Mouse (Mus musculus): ENCODE measurements at regions not wholly inside any gene's neighbourhood (a gene's known extent, or its start where the extent isn't known, plus 50 kb on each side); places are given as distances from the start of the nearest gene placed in this dataset.
"Not testable (repeated sequence)": the region's sequence is repeated elsewhere in the genome, so short reads cannot be mapped to it uniquely, and the experiment has no call there.

- intact Hi-C loops (cut with DNase I) = loop anchor here (10.0 kb wide), 1 partner anchor 290 kb away; no protein-coding TSS in a partner anchor
- DNase-seq (ENCODE audit: low spot score in 2 of 2) = not testable (repeated sequence)
These were observed 116.8 kb upstream of the Cdk6 start for GRCm38 (mm10) chr5:3224392-3225054.

GRCm38 (mm10) chr5:3225358-3225757 lies 115.9 kb upstream of the Cdk6 start:
- DNase-seq (ENCODE audit: low spot score in 2 of 2) = not testable (repeated sequence)
- intact Hi-C loops (cut with DNase I) = loop anchor here (10.0 kb wide), 1 partner anchor 289 kb away; no protein-coding TSS in a partner anchor

- DNase-seq (ENCODE audit: low spot score in 2 of 2); intact Hi-C loops (cut with DNase I): not testable (repeated sequence)
These were observed 97.2 kb upstream of the Cdk6 start for GRCm38 (mm10) chr5:3244067-3244466.

GRCm38 (mm10) chr5:3247333-3247732 lies 94.0 kb upstream of the Cdk6 start:
- intact Hi-C loops (cut with DNase I) = no loop called here

GRCm38 (mm10) chr5:3250273-3250672 lies 91.0 kb upstream of the Cdk6 start:
- no peak for DNase-seq (ENCODE audit: low spot score in 2 of 2)
- intact Hi-C loops (cut with DNase I) = no loop called here

More at GRCm38 (mm10) chr5:3247333-3247732, 94.0 kb upstream of the Cdk6 start:
- no peak for DNase-seq (ENCODE audit: low spot score in 2 of 2)

- intact Hi-C loops (cut with DNase I) = no loop called here
These were observed 81.0 kb upstream of the Cdk6 start for GRCm38 (mm10) chr5:3260289-3260688.

GRCm38 (mm10) chr5:3264988-3265738 lies 76.1 kb upstream of the Cdk6 start:
- intact Hi-C loops (cut with DNase I); DNase-seq (ENCODE audit: low spot score in 2 of 2): not testable (repeated sequence)

More at GRCm38 (mm10) chr5:3260289-3260688, 81.0 kb upstream of the Cdk6 start:
- peak in 1 of 2 experiments; percentile 20 for DNase-seq (ENCODE audit: low spot score in 2 of 2)

GRCm38 (mm10) chr5:3267021-3267420 lies 74.3 kb upstream of the Cdk6 start:
- no peak for DNase-seq (ENCODE audit: low spot score in 2 of 2)
- intact Hi-C loops (cut with DNase I) = no loop called here

- intact Hi-C loops (cut with DNase I) = no loop called here
- DNase-seq (ENCODE audit: low spot score in 2 of 2) = peak; percentile 8 to 57
These were observed 71.5 kb upstream of the Cdk6 start for GRCm38 (mm10) chr5:3269760-3270159.

- DNase-seq (ENCODE audit: low spot score in 2 of 2); intact Hi-C loops (cut with DNase I): not testable (repeated sequence)
These were observed 68.1 kb upstream of the Cdk6 start for GRCm38 (mm10) chr5:3273140-3273539.

GRCm38 (mm10) chr5:3277241-3277640 lies 64.0 kb upstream of the Cdk6 start:
- intact Hi-C loops (cut with DNase I); DNase-seq (ENCODE audit: low spot score in 2 of 2): not testable (repeated sequence)

GRCm38 (mm10) chr5:3278956-3279355 lies 62.3 kb upstream of the Cdk6 start:
- DNase-seq (ENCODE audit: low spot score in 2 of 2); intact Hi-C loops (cut with DNase I): not testable (repeated sequence)

- not testable (repeated sequence) for DNase-seq (ENCODE audit: low spot score in 2 of 2)
These were observed 59.3 kb upstream of the Cdk6 start for GRCm38 (mm10) chr5:3281911-3282506.

GRCm38 (mm10) chr5:3283083-3283482 lies 58.2 kb upstream of the Cdk6 start:
- DNase-seq (ENCODE audit: low spot score in 2 of 2) = no peak
- intact Hi-C loops (cut with DNase I) = no loop called here

More at GRCm38 (mm10) chr5:3281911-3282506, 59.3 kb upstream of the Cdk6 start:
- intact Hi-C loops (cut with DNase I) = not testable (repeated sequence)

GRCm38 (mm10) chr5:3284335-3284734 lies 57.0 kb upstream of the Cdk6 start:
- DNase-seq (ENCODE audit: low spot score in 2 of 2); intact Hi-C loops (cut with DNase I): not testable (repeated sequence)

GRCm38 (mm10) chr5:3289991-3290417 lies 51.3 kb upstream of the Cdk6 start:
- DNase-seq (ENCODE audit: low spot score in 2 of 2) = peak in 1 of 2 experiments; percentile 29
- intact Hi-C loops (cut with DNase I) = not testable (repeated sequence)
